Mouse (Mus musculus) lung, postnatal 0 days (tissue): ENCODE results near the gene Spata1. TPM values are rescaled to one million over a fixed set of nuclear protein-coding genes. Genes with fewer than 3 reads are reported as not detected.

Source experiments
- ATAC-seq: fragments of 200-750 bp; cut with Nextera tagmentation; 2 replicates; pipeline ENCODE4 v1.8.0; 2017; ENCODE audit warnings: moderate library complexity
- DNase-seq: peaks from one replicate; pipeline ENCODE4 v3.0.0-alpha.2; 2016; ENCODE audit warnings: low spot score
- H3K27ac ChIP-seq: fragments of 300-500 bp; sonication (generic); 2 replicates; pipeline ENCODE4 v1.5.1; 2014; ENCODE audit warnings: antibody characterized with exemption, mild to moderate bottlenecking, low read length, mixed read lengths
- H3K27me3 ChIP-seq: fragments of 300-500 bp; sonication (generic); replicated peaks from 2 replicates; pipeline ENCODE4 v1.6.1; 2014; ENCODE audit warnings: low read length, mixed read lengths; ENCODE audit not compliant: insufficient read depth
- H3K36me3 ChIP-seq: fragments of 300-500 bp; sonication (generic); 2 replicates; pipeline ENCODE4 v1.6.1; 2014; ENCODE audit warnings: low read length, mixed read lengths; ENCODE audit not compliant: insufficient read depth
- H3K4me1 ChIP-seq: fragments of 300-500 bp; sonication (generic); 2 replicates; pipeline ENCODE4 v1.6.1; 2014; ENCODE audit warnings: antibody characterized with exemption, low read depth, low read length, mixed read lengths; ENCODE audit not compliant: insufficient read depth
- H3K4me2 ChIP-seq: fragments of 300-500 bp; sonication (generic); replicated peaks from 2 replicates; pipeline ENCODE4 v1.6.1; 2014; ENCODE audit warnings: low read depth, mild to moderate bottlenecking, low read length, moderate library complexity, mixed read lengths
- H3K4me3 ChIP-seq: fragments of 300-500 bp; sonication (generic); 2 replicates; pipeline ENCODE4 v1.5.1; 2014; ENCODE audit warnings: low read depth, low read length
- H3K9ac ChIP-seq: fragments of 300-500 bp; sonication (generic); replicated peaks from 2 replicates; pipeline ENCODE4 v1.6.1; 2014; ENCODE audit warnings: low read depth, mild to moderate bottlenecking
- H3K9me3 ChIP-seq: fragments of 300-500 bp; sonication (generic); 2 replicates; pipeline ENCODE4 v1.6.1; 2016; ENCODE audit warnings: low read length, mixed read lengths
- CTCF ChIP-seq: IDR thresholded peaks from 2 replicates; pipeline ENCODE4 v1.5.1; 2016; ENCODE audit warnings: antibody characterized with exemption, mild to moderate bottlenecking
- EP300 ChIP-seq: IDR thresholded peaks from 2 replicates; pipeline ENCODE4 v1.6.1; 2016; ENCODE audit warnings: antibody characterized with exemption, mild to moderate bottlenecking, control low read depth
- WGBS: fragments of 180-500 bp; shearing (Covaris S2); extraction: QIAGEN DNeasy Blood & Tissue Kit; methylation state at CpG from one replicate; pipeline ENCODE4 v1.1.7; 2014; 5-methylcytosine and 5-hydroxymethylcytosine counted together
- polyA plus RNA-seq: library from polyadenylated mRNA; unstranded; fragments of >200 nt; fragmentation: Nextera tagmentation; extraction: Ambion mirVana; gene quantifications from 2 replicates; pipeline ENCODE4 v1.2.1, GENCODE M21; 2015

Spata1 gene
- polyA plus RNA-seq, 1 experiment from 2014 or later: 4.4 TPM

- H3K27ac ChIP-seq: 0 out of 2 replicates have a peak overlapping the region, but pooled peaks have one; percentile 2
- DNase-seq: no peak
- H3K9ac ChIP-seq: no peak overlapping the region
- no peaks in the 10 kb centered on the region for H3K9me3 ChIP-seq
- WGBS: 60% methylated on average over 7 of the region's 7 CpGs
- H3K4me3 ChIP-seq: no peak overlapping the region
- ATAC-seq: no peak
- no peak overlapping the region for H3K4me2 ChIP-seq
- H3K4me1 ChIP-seq: no peaks in the 10 kb centered on the region
- no peak for TF ChIP-seq CTCF
- no peak for TF ChIP-seq EP300
- H3K36me3 ChIP-seq: 0 out of 2 replicates have a peak, but pooled peaks cover 2% of the 10 kb centered on the region
- no peaks in the 10 kb centered on the region for H3K27me3 ChIP-seq
Observed at GRCm38 (mm10) chr3:146443380-146443779, 56.2 kb downstream of the Spata1 start.

- H3K36me3 ChIP-seq: 0 out of 2 replicates have a peak, but pooled peaks cover 2% of the 10 kb centered on the region
- 86% methylated on average over 8 of the region's 8 CpGs for WGBS
- DNase-seq (no peak), ATAC-seq (no peak)
- H3K4me1 ChIP-seq: no peaks in the 10 kb centered on the region
- no peaks in the 10 kb centered on the region for H3K27me3 ChIP-seq
- no peak overlapping the region for H3K9ac ChIP-seq
- H3K4me2 ChIP-seq: no peak overlapping the region
- no peaks in the 10 kb centered on the region for H3K9me3 ChIP-seq
- TF ChIP-seq EP300: no peak
- TF ChIP-seq CTCF: no peak
- H3K27ac ChIP-seq: no peak overlapping the region
- H3K4me3 ChIP-seq: no peak overlapping the region
Observed at GRCm38 (mm10) chr3:146442936-146443335, 56.6 kb downstream of the Spata1 start.

- 66% methylated on average over 7 of the region's 7 CpGs for WGBS
- DNase-seq (no peak), ATAC-seq (no peak)
- no peaks in the 10 kb centered on the region for H3K9me3 ChIP-seq
- no peaks in the 10 kb centered on the region for H3K27me3 ChIP-seq
- TF ChIP-seq CTCF: no peak
- no peak for TF ChIP-seq EP300
- H3K4me1 ChIP-seq: no peaks in the 10 kb centered on the region
- H3K36me3 ChIP-seq: 0 out of 2 replicates have a peak, but pooled peaks cover 2% of the 10 kb centered on the region
- H3K9ac ChIP-seq: no peak overlapping the region
- no peak overlapping the region for H3K27ac ChIP-seq
- H3K4me2 ChIP-seq: no peak overlapping the region
- no peak overlapping the region for H3K4me3 ChIP-seq
Observed at GRCm38 (mm10) chr3:146442484-146442883, 57.1 kb downstream of the Spata1 start.

GRCm38 (mm10) chr3:146440422-146440821, 59.1 kb downstream of the Spata1 start:
- ATAC-seq: no peak
- no peak for DNase-seq
- Histone ChIP-seq H3K27ac (no peak overlapping the region), H3K4me1 (no peaks in the 10 kb centered on the region), H3K4me2 (no peak overlapping the region), H3K9ac (no peak overlapping the region), H3K9me3 (no peaks in the 10 kb centered on the region), H3K36me3 (0 out of 2 replicates have a peak, but pooled peaks cover 6% of the 10 kb centered on the region), H3K27me3 (no peaks in the 10 kb centered on the region), H3K4me3 (no peak overlapping the region)
- TF ChIP-seq EP300 (no peak), CTCF (no peak)
- 84% methylated on average over 7 of the region's 7 CpGs for WGBS

GRCm38 (mm10) chr3:146440011-146440410, 59.5 kb downstream of the Spata1 start:
- no peaks in the 10 kb centered on the region for H3K27me3 ChIP-seq
- H3K36me3 ChIP-seq: 0 out of 2 replicates have a peak, but pooled peaks cover 6% of the 10 kb centered on the region
- ATAC-seq: no peak
- DNase-seq: no peak
- H3K9me3 ChIP-seq: no peaks in the 10 kb centered on the region
- no peak overlapping the region for H3K9ac ChIP-seq
- H3K4me1 ChIP-seq: no peaks in the 10 kb centered on the region
- no peak overlapping the region for H3K4me2 ChIP-seq
- no peak overlapping the region for H3K4me3 ChIP-seq
- no peak overlapping the region for H3K27ac ChIP-seq
- no peak for TF ChIP-seq CTCF
- no peak for TF ChIP-seq EP300
- 93% methylated on average over 12 of the region's 12 CpGs for WGBS

- TF ChIP-seq CTCF (no peak), EP300 (no peak)
- Histone ChIP-seq H3K4me2 (no peak overlapping the region), H3K9ac (no peak overlapping the region), H3K4me3 (no peak overlapping the region), H3K27ac (no peak overlapping the region), H3K27me3 (no peaks in the 10 kb centered on the region), H3K36me3 (0 out of 2 replicates have a peak, but pooled peaks cover 6% of the 10 kb centered on the region), H3K9me3 (no peaks in the 10 kb centered on the region), H3K4me1 (no peaks in the 10 kb centered on the region)
- WGBS: 87% methylated on average over 8 of the region's 8 CpGs
- no peak for ATAC-seq
- no peak for DNase-seq
Observed at GRCm38 (mm10) chr3:146436114-146436513, 63.4 kb downstream of the Spata1 start.

GRCm38 (mm10) chr3:146435533-146435932, 64.0 kb downstream of the Spata1 start:
- no peak for DNase-seq
- TF ChIP-seq CTCF: no peak

More at GRCm38 (mm10) chr3:146435533-146435932, 64.0 kb downstream of the Spata1 start:
- ATAC-seq: no peak
- H3K4me3 ChIP-seq: no peak overlapping the region
- no peaks in the 10 kb centered on the region for H3K27me3 ChIP-seq
- no peak overlapping the region for H3K27ac ChIP-seq
- H3K4me2 ChIP-seq: no peak overlapping the region
- H3K36me3 ChIP-seq: 0 out of 2 replicates have a peak, but pooled peaks cover 6% of the 10 kb centered on the region
- H3K4me1 ChIP-seq: no peaks in the 10 kb centered on the region
- H3K9ac ChIP-seq: no peak overlapping the region
- 90% methylated on average over 11 of the region's 11 CpGs for WGBS
- H3K9me3 ChIP-seq: no peaks in the 10 kb centered on the region
